Mouse (Mus musculus) midbrain, embryonic 16.5 days (tissue): ENCODE results near the gene Cep350. TPM values are rescaled to one million over a fixed set of nuclear protein-coding genes. Genes with fewer than 3 reads are reported as not detected.
A peak's percentile ranks its signal among the peaks of the same experiment; 100 is the strongest.

ENCODE experiments used
- ATAC-seq: fragments of 200-750 bp; cut with Nextera tagmentation; 2 replicates; pipeline ENCODE4 v1.8.0; 2017; ENCODE audit warnings: moderate TSS enrichment
- H3K27ac ChIP-seq: fragments of 300-500 bp; sonication (generic); 2 replicates; pipeline ENCODE4 v1.5.1; 2014; ENCODE audit warnings: mild to moderate bottlenecking, low read length, mixed read lengths
- H3K27me3 ChIP-seq: fragments of 300-500 bp; sonication (generic); 2 replicates; pipeline ENCODE4 v1.6.1; 2014; ENCODE audit warnings: low read depth, low read length, mixed read lengths; ENCODE audit not compliant: control insufficient read depth, insufficient read depth
- H3K36me3 ChIP-seq: fragments of 300-500 bp; sonication (generic); 2 replicates; pipeline ENCODE4 v1.6.1; 2014; ENCODE audit warnings: mild to moderate bottlenecking, low read length, moderate library complexity, mixed read lengths; ENCODE audit not compliant: control insufficient read depth, insufficient read depth
- H3K4me1 ChIP-seq: fragments of 300-500 bp; sonication (generic); 2 replicates; pipeline ENCODE4 v1.6.1; 2014; ENCODE audit warnings: mild to moderate bottlenecking, low read length, mixed read lengths; ENCODE audit not compliant: control insufficient read depth, insufficient read depth
- H3K4me2 ChIP-seq: fragments of 300-500 bp; sonication (generic); 2 replicates; pipeline ENCODE4 v1.6.1; 2014; ENCODE audit warnings: mild to moderate bottlenecking, low read length, mixed read lengths
- H3K4me3 ChIP-seq: fragments of 300-500 bp; sonication (generic); 2 replicates; pipeline ENCODE4 v1.5.1; 2014; ENCODE audit warnings: low read depth, mild to moderate bottlenecking, low read length, moderate library complexity, mixed read lengths
- H3K9ac ChIP-seq: fragments of 300-500 bp; sonication (generic); 2 replicates; pipeline ENCODE4 v1.6.1; 2014; ENCODE audit warnings: low read depth, low read length, mixed read lengths
- H3K9me3 ChIP-seq: fragments of 300-500 bp; sonication (generic); replicated peaks from 2 replicates; pipeline ENCODE4 v1.6.1; 2014; ENCODE audit warnings: mild to moderate bottlenecking, low read length, mixed read lengths; ENCODE audit not compliant: control insufficient read depth, poor library complexity, severe bottlenecking
- WGBS: fragments of 180-500 bp; shearing (Covaris S2); extraction: QIAGEN DNeasy Blood & Tissue Kit; methylation state at CpG from one replicate; pipeline ENCODE4 v1.1.7; 2014; 5-methylcytosine and 5-hydroxymethylcytosine counted together
- polyA plus RNA-seq: library from polyadenylated mRNA; unstranded; fragments of >200 nt; fragmentation: Nextera tagmentation; extraction: Ambion mirVana; gene quantifications from 2 replicates; pipeline ENCODE4 v1.2.1, GENCODE M21; 2015

The Cep350 gene
- polyA plus RNA-seq, 1 experiment from 2014 or later: 8.8 TPM

DNA sequence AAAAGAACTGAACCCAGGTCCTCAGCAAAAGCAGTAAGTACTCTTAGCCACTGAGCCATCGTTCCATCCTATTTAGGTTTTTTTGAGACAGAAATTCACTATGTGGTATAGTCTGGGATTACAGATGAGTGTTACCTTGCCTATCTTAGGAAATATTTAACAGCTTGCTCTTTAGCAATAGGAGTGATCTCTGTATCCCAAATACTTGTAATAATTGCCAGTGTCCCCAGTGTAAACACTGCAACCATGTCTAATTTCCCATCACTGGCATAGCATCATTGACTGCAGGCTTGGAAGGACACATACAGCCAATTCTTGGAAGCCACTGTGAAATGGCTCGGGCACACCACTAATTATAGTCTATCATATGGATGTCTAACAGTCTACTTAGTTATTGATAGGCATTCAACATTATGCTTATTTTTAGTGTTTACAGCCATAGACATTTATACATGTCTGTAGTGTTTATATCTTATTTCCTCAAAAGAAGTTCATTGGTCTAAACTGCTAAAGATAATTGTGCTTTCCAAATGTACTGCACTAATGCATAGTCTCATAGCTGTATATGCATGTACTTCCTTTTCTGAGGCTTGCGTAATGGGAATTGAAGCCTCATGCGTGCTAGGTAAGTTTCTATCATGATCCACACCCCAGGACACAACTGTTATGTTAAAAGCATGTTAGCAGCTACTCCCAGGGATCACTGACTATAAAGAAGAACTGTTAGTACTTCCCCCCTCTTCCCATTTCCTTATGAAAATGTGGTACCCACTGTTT lies 146.9 kb downstream of the Cep350 start:
- H3K27me3 ChIP-seq: no peaks in the 10 kb centered on the region
- H3K4me3 ChIP-seq: no peak overlapping the region
- WGBS: 90% methylated on average over 4 of the region's 4 CpGs
- H3K9ac ChIP-seq: no peak overlapping the region
- no peak overlapping the region for H3K27ac ChIP-seq
- no peaks in the 10 kb centered on the region for H3K4me1 ChIP-seq
- ATAC-seq: no peak
- H3K36me3 ChIP-seq: no peaks in the 10 kb centered on the region
- no peak overlapping the region for H3K4me2 ChIP-seq
- no peaks in the 10 kb centered on the region for H3K9me3 ChIP-seq

DNA sequence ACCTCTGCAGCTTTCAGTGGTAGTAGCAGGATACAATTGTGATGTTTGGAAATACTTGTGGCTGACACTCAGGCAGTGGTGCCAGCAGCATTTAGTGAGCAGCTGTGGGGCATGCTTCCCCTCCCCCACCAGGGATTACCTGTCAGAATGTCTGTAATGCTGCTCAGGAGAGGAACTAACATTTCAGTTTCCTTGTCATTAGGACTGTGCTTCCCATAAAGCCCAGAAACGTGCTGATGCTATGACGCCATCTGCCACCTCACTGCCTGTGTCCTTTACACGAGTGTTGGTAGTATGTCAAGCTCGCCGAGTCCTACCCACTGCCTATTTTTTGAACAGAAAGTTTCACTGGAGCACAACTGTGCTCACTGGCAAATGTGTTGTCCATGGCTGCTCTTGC lies 152.4 kb downstream of the Cep350 start:
- WGBS: 89% methylated on average over 5 of the region's 5 CpGs
- Histone ChIP-seq H3K9ac (no peak overlapping the region), H3K27ac (no peak overlapping the region), H3K36me3 (no peaks in the 10 kb centered on the region), H3K27me3 (no peaks in the 10 kb centered on the region), H3K9me3 (no peaks in the 10 kb centered on the region), H3K4me1 (no peaks in the 10 kb centered on the region), H3K4me2 (no peak overlapping the region), H3K4me3 (no peak overlapping the region)
- no peak for ATAC-seq

DNA sequence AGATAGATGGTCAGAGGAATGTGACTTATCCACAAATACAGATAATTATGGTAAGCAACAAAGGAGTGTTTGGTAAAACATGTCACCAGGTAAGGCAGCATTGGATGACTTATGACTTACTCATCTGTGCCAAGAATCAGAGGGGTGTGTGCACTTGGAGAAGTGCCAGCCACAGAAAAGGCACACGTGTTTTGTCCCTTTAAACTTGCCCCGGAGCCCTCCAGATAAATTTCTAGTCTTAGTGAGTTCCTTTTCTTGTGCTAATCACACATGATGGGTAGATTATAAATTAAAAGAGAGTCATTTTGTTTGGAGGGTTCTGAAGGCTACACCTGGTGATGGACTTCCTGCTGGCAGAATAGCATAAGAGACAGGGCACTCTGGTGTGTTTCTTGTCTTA lies 156.9 kb downstream of the Cep350 start:
- Histone ChIP-seq H3K9ac (no peak overlapping the region), H3K4me1 (peaks cover 9% of the 10 kb centered on the region), H3K36me3 (no peaks in the 10 kb centered on the region), H3K27me3 (no peaks in the 10 kb centered on the region; the same call in 1 of the 2 replicates), H3K27ac (no peak overlapping the region), H3K9me3 (no peaks in the 10 kb centered on the region), H3K4me2 (no peak overlapping the region), H3K4me3 (no peak overlapping the region)
- 58% methylated on average over 2 of the region's 2 CpGs for WGBS
- no peak for ATAC-seq

DNA sequence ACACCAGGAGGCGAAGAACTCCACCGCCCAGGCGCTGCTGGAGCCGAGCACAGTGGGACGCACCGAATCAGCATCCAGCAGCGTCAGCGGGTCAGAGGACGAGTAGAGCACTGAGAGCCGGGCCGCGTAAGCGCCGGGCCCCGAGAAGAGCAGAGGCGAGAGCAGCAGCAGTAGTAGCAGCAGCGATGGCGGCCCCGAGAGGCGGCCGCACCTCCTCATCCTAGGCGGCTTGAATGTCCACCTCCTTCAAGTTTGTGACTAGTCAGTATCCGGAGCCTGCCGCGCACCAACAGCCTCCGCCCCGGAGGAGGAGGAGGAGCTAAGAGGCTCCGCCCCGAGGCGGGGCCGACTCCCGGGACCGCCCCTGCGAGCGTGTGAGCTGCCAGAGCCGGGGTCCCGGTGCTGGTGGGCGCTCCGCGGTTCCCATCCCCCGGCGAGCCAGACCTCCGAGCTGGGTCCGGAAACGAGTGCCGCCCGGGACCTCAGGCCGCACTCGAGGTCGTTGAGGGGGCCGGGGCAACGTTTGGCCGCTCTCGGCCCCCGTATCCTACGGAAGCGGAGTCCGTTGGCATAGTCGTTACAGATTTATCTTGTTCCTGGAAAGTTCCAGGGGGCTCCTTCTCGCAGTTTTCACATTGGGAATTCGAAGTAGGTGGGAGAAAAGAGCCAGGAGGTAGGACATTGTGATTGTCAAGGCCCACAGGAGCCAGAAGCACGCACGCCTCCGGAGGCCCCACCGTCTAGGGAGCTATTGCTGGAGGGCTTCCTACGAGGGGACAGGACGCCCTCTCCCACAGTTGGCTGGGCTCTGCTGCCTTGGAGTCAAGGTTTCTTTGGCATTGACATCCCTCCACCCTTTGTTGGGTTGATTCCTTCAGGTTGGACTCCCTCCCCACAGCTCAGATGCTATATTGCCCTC lies 160.2 kb downstream of the Cep350 start, which contains the start of gene Qsox1:
Gene Qsox1 (minus strand): TSS at position 309 of the 919 bp plus-strand sequence.
- H3K27ac ChIP-seq: peak within 1 kb of the TSS; percentile 37; the same call in 1 of the 2 replicates
- no peaks in the 10 kb centered on the region for H3K9me3 ChIP-seq
- peaks cover 10% of the 10 kb centered on the region for H3K4me1 ChIP-seq
- peak within 1 kb of the TSS; percentile 71 for H3K4me2 ChIP-seq
- no peaks in the 10 kb centered on the region; the same call in 1 of the 2 replicates for H3K27me3 ChIP-seq
- WGBS: under 1% methylated on average over 63 of the region's 67 CpGs
- no peaks in the 10 kb centered on the region for H3K36me3 ChIP-seq
- peak; percentile 96 for ATAC-seq
- H3K9ac ChIP-seq: peak within 1 kb of the TSS; percentile 77
- peak within 1 kb of the TSS; percentile 82 for H3K4me3 ChIP-seq

DNA sequence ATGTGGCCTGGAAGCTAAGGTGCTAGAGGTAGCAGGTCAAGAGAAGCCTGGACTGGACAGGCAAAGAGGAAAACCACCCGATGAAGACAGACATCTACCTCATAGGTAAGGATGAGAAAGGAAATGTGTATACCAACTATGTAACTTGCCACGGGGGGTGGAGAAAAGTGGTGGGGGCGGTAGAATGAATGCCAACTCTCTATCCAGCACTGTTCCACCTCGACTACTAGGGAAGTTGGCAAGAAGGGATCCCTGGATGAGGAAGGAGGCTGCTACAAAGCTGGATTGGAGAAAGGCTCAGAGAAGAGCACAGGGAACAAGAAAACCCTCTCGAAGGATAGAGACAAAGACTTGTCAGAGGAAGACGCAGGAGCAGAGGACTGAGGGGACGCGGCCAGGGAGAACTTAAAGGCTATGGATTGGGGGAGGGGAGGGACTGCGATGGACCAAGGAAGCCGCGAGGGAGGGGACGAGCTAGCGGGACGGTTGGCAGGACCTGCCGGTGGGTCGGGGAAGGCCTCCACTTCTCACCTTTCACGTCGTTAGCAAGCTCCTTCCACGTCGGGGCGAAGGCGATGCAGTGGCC lies 161.0 kb downstream of the Cep350 start:
- H3K9me3 ChIP-seq: no peaks in the 10 kb centered on the region
- H3K36me3 ChIP-seq: no peaks in the 10 kb centered on the region
- H3K4me1 ChIP-seq: peaks cover 10% of the 10 kb centered on the region
- peak overlapping the region; percentile 71 for H3K4me2 ChIP-seq
- H3K27me3 ChIP-seq: no peaks in the 10 kb centered on the region; the same call in 1 of the 2 replicates
- WGBS: 5% methylated on average over 22 of the region's 22 CpGs
- H3K9ac ChIP-seq: peak overlapping the region; percentile 77
- H3K4me3 ChIP-seq: peak overlapping the region; percentile 82
- H3K27ac ChIP-seq: peak overlapping the region; percentile 37; the same call in 1 of the 2 replicates
- ATAC-seq: no peak; the same call in 1 of the 2 replicates

DNA sequence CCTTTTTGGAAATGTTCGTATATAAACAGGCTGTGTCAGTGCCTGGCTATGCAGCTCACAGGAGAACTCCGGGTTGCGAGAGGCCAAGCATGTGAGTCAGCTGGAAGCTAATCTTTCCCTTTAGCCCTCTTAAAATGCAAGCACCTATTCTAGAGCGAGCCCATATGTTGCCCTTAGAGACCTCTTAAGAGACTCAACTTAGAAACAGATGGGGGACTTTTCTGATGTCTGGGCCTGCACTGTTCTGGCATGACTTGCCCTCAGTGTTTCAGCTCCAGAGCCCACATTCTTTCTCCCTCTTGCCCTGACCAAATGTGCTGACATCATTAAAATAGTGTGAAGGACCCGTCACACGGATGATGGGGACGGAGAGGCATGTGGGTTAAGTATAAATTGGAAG lies 162.4 kb downstream of the Cep350 start:
- no peak overlapping the region for H3K9ac ChIP-seq
- peaks cover 10% of the 10 kb centered on the region for H3K4me1 ChIP-seq
- 65% methylated on average over 7 of the region's 7 CpGs for WGBS
- H3K36me3 ChIP-seq: no peaks in the 10 kb centered on the region
- no peak for ATAC-seq
- no peaks in the 10 kb centered on the region; the same call in 1 of the 2 replicates for H3K27me3 ChIP-seq
- H3K4me3 ChIP-seq: no peak overlapping the region
- H3K27ac ChIP-seq: no peak overlapping the region
- H3K9me3 ChIP-seq: no peaks in the 10 kb centered on the region
- no peak overlapping the region for H3K4me2 ChIP-seq

DNA sequence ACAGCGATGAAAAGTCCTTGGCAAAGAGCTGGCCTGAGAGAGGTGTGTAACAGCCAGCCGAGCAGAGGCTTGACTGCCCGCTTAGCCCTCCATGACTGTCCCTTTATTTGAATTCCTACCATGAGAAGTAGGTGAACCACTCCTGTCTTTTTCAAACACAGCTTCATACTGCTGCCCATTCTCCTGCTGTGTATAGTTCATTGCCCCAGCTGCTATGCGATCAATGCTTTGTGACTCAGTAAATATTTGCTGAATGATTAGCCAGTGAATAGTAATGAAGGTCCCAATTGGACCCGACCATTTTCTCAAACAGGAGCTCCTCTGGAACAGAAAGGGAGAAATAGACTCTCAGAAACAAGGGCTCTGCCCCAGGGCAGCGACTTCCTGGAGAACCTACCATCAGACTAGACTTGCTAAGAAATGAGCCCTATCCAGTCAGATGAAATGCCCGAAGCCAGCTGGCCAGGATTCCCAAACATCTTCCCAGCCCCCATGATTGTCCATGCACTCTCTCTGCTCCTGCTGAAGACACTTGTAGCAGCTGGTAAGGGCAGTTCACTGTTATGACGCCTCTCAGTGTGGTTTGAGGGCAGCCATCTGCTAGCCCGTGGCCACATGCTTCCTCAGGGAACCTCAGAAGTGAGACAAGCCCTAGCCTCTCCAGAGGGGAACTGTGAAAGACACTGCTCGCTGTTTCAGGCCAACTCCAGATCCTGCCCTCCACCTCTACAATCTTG lies 163.2 kb downstream of the Cep350 start:
- H3K9ac ChIP-seq: no peak overlapping the region
- H3K27ac ChIP-seq: no peak overlapping the region
- H3K36me3 ChIP-seq: no peaks in the 10 kb centered on the region
- WGBS: 69% methylated on average over 10 of the region's 10 CpGs
- no peak overlapping the region for H3K4me2 ChIP-seq
- H3K4me1 ChIP-seq: peaks cover 10% of the 10 kb centered on the region
- no peaks in the 10 kb centered on the region for H3K9me3 ChIP-seq
- no peak overlapping the region for H3K4me3 ChIP-seq
- no peaks in the 10 kb centered on the region; the same call in 1 of the 2 replicates for H3K27me3 ChIP-seq
- no peak for ATAC-seq

DNA sequence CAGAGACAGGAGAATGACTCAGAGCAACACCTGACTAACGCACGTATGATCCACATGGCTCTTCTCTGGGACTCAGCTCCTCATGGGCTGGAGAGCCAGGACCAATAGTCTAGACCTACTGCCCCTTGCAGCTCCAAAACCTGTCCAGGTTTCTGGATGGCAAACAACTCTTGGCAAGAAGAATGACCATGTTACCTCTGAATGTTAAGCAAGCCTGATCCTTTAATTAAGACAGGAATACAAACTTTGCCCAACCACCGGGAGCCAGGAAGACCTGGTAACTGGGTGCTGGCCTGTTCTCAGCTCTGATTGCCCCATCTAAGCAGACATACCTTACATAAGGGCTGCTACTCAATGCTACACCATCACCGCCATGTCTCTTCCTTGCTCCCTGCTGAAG lies 164.8 kb downstream of the Cep350 start:
- no peak overlapping the region for H3K4me3 ChIP-seq
- no peak for ATAC-seq
- no peaks in the 10 kb centered on the region for H3K27me3 ChIP-seq
- peaks cover 4% of the 10 kb centered on the region; the same call in 1 of the 2 replicates for H3K36me3 ChIP-seq
- H3K9ac ChIP-seq: no peak overlapping the region
- no peak overlapping the region for H3K4me2 ChIP-seq
- no peak overlapping the region for H3K27ac ChIP-seq
- 93% methylated on average over 4 of the region's 4 CpGs for WGBS
- H3K4me1 ChIP-seq: peaks cover 10% of the 10 kb centered on the region
- H3K9me3 ChIP-seq: no peaks in the 10 kb centered on the region
